Mouse (Mus musculus): ENCODE results near the gene Calm3.

DNA sequence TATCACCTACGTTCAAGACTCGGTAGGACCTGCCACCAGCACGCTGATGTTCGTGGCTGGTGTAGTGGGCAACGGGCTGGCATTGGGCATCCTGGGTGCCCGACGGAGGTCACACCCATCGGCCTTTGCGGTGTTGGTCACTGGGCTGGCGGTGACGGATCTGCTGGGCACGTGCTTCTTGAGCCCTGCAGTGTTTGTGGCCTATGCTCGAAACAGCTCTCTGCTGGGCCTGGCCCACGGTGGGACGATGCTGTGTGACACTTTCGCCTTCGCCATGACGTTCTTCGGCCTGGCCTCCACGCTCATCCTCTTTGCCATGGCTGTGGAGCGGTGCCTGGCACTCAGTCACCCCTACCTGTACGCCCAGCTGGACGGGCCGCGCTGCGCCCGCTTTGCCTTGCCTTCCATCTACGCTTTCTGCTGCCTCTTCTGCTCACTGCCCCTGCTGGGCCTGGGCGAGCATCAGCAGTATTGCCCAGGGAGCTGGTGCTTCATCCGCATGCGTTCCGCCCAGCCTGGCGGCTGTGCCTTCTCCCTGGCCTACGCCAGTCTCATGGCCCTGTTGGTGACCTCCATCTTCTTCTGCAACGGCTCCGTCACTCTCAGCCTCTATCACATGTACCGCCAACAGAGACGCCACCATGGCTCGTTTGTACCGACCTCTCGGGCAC, 16.9 kb downstream of the Calm3 start:
- TF ChIP-seq CTCF (IDR thresholded peaks at IDR 0.05; ENCODE audit: low read depth), result no peak
- TF ChIP-seq EP300 (IDR thresholded peaks at IDR 0.05; ENCODE audit: low read depth), result no peak

Measured in heart, postnatal 0 days (tissue).